Mouse (Mus musculus) intestine, postnatal 0 days (tissue): ENCODE data around the gene Dlec1. TPM values are rescaled to one million over a fixed set of nuclear protein-coding genes. Genes with fewer than 3 reads are reported as not detected.

ENCODE experiments used
- ATAC-seq: fragments of 200-750 bp; cut with Nextera tagmentation; 2 replicates; pipeline ENCODE4 v1.8.0; 2017; ENCODE audit warnings: mild to moderate bottlenecking, moderate TSS enrichment, moderate library complexity
- H3K27ac ChIP-seq: fragments of 300-500 bp; sonication (generic); 2 replicates; pipeline ENCODE4 v1.5.1; 2014; ENCODE audit warnings: mild to moderate bottlenecking, low read depth, low read length, moderate library complexity
- H3K27me3 ChIP-seq: fragments of 300-500 bp; sonication (generic); replicated peaks from 2 replicates; pipeline ENCODE4 v1.6.1; 2014; ENCODE audit warnings: low read length, mixed read lengths; ENCODE audit not compliant: control insufficient read depth, insufficient read depth
- H3K36me3 ChIP-seq: fragments of 300-500 bp; sonication (generic); 2 replicates; pipeline ENCODE4 v1.6.1; 2014; ENCODE audit warnings: mild to moderate bottlenecking, moderate library complexity; ENCODE audit not compliant: control insufficient read depth, insufficient read depth
- H3K4me1 ChIP-seq: fragments of 300-500 bp; sonication (generic); replicated peaks from 2 replicates; pipeline ENCODE4 v1.6.1; 2014; ENCODE audit warnings: antibody characterized with exemption, low read length, mixed read lengths; ENCODE audit not compliant: control insufficient read depth, insufficient read depth
- H3K4me2 ChIP-seq: fragments of 300-500 bp; sonication (generic); replicated peaks from 2 replicates; pipeline ENCODE4 v1.6.1; 2014; ENCODE audit warnings: low read depth, mild to moderate bottlenecking, moderate library complexity
- H3K4me3 ChIP-seq: fragments of 300-500 bp; sonication (generic); 2 replicates; pipeline ENCODE4 v1.5.1; 2014; ENCODE audit warnings: low read depth, low read length
- H3K9ac ChIP-seq: fragments of 300-500 bp; sonication (generic); 2 replicates; pipeline ENCODE4 v1.6.1; 2014; ENCODE audit warnings: mild to moderate bottlenecking, low read depth, low read length
- H3K9me3 ChIP-seq: fragments of 300-500 bp; sonication (generic); 2 replicates; pipeline ENCODE4 v1.6.1; 2016; ENCODE audit warnings: mixed run types; ENCODE audit not compliant: control insufficient read depth
- CTCF ChIP-seq: sonication (generic); IDR thresholded peaks from 2 replicates; pipeline ENCODE4 v1.5.1; 2016; ENCODE audit warnings: low read depth, mild to moderate bottlenecking, control low read depth, antibody characterized with exemption, moderate library complexity
- WGBS: fragments of 180-500 bp; shearing (Covaris S2); extraction: QIAGEN DNeasy Blood & Tissue Kit; methylation state at CpG from one replicate; pipeline ENCODE4 v1.1.7; 2014; 5-methylcytosine and 5-hydroxymethylcytosine counted together
- polyA plus RNA-seq: library from polyadenylated mRNA; unstranded; fragments of >200 nt; fragmentation: Nextera tagmentation; extraction: Ambion mirVana; gene quantifications from 2 replicates; pipeline ENCODE4 v1.2.1, GENCODE M21; 2015

Dlec1 gene
- polyA plus RNA-seq, 1 experiment from 2014 or later = 0.05 TPM

GRCm38 (mm10) chr9:119144696-119145095 lies 42.4 kb downstream of the Dlec1 start:
- WGBS = 80% methylated on average over 8 of the region's 8 CpGs
- Histone ChIP-seq H3K4me1 (no peaks in the 10 kb centered on the region), H3K4me3 (no peak overlapping the region), H3K9me3 (no peaks in the 10 kb centered on the region), H3K27ac (no peak overlapping the region), H3K27me3 (no peaks in the 10 kb centered on the region), H3K9ac (no peak overlapping the region), H3K36me3 (no peaks in the 10 kb centered on the region), H3K4me2 (no peak overlapping the region)
- TF ChIP-seq CTCF = no peak
- ATAC-seq = no peak

- H3K36me3 ChIP-seq = no peaks in the 10 kb centered on the region
- WGBS = 43% methylated on average over 10 of the region's 10 CpGs
- TF ChIP-seq CTCF = no peak
- no peak overlapping the region for H3K9ac ChIP-seq
- H3K27me3 ChIP-seq = no peaks in the 10 kb centered on the region
- no peaks in the 10 kb centered on the region for H3K4me1 ChIP-seq
- H3K9me3 ChIP-seq = no peaks in the 10 kb centered on the region
- H3K27ac ChIP-seq = no peak overlapping the region
- H3K4me3 ChIP-seq = no peak overlapping the region
- no peak for ATAC-seq
- no peak overlapping the region for H3K4me2 ChIP-seq
Measured at GRCm38 (mm10) chr9:119145137-119145536, 42.9 kb downstream of the Dlec1 start.

GRCm38 (mm10) chr9:119145638-119146037 lies 43.4 kb downstream of the Dlec1 start:
- Histone ChIP-seq H3K4me3 (no peak overlapping the region), H3K4me2 (no peak overlapping the region), H3K9ac (no peak overlapping the region), H3K36me3 (no peaks in the 10 kb centered on the region), H3K9me3 (no peaks in the 10 kb centered on the region), H3K4me1 (no peaks in the 10 kb centered on the region), H3K27me3 (no peaks in the 10 kb centered on the region), H3K27ac (no peak overlapping the region)
- TF ChIP-seq CTCF = no peak
- 57% methylated on average over 6 of the region's 6 CpGs for WGBS
- ATAC-seq = no peak

- Histone ChIP-seq H3K36me3 (no peaks in the 10 kb centered on the region), H3K4me3 (no peak overlapping the region), H3K27me3 (no peaks in the 10 kb centered on the region), H3K27ac (no peak overlapping the region), H3K4me2 (no peak overlapping the region), H3K9ac (no peak overlapping the region), H3K4me1 (no peaks in the 10 kb centered on the region), H3K9me3 (no peaks in the 10 kb centered on the region)
- 65% methylated on average over 13 of the region's 13 CpGs for WGBS
- TF ChIP-seq CTCF = no peak
- no peak for ATAC-seq
Measured at GRCm38 (mm10) chr9:119146098-119146770, 44.0 kb downstream of the Dlec1 start.

- Histone ChIP-seq H3K9me3 (no peaks in the 10 kb centered on the region), H3K9ac (no peak overlapping the region), H3K27me3 (no peaks in the 10 kb centered on the region), H3K4me3 (no peak overlapping the region), H3K27ac (no peak overlapping the region), H3K4me1 (no peaks in the 10 kb centered on the region), H3K4me2 (no peak overlapping the region), H3K36me3 (no peaks in the 10 kb centered on the region; the same call in 1 of the 2 replicates)
- no peak for ATAC-seq
- WGBS = 17% methylated on average over 5 of the region's 5 CpGs
- no peak for TF ChIP-seq CTCF
Measured at GRCm38 (mm10) chr9:119149601-119150000, 47.3 kb downstream of the Dlec1 start.

GRCm38 (mm10) chr9:119151751-119152150 lies 49.5 kb downstream of the Dlec1 start:
- no peak overlapping the region for H3K4me2 ChIP-seq
- ATAC-seq = no peak
- no peak for TF ChIP-seq CTCF
- H3K27ac ChIP-seq = no peak overlapping the region
- no peak overlapping the region for H3K9ac ChIP-seq
- H3K4me3 ChIP-seq = no peak overlapping the region
- H3K4me1 ChIP-seq = no peaks in the 10 kb centered on the region
- 67% methylated on average over 2 of the region's 2 CpGs for WGBS
- no peaks in the 10 kb centered on the region for H3K27me3 ChIP-seq
- no peaks in the 10 kb centered on the region; the same call in 1 of the 2 replicates for H3K36me3 ChIP-seq
- no peaks in the 10 kb centered on the region for H3K9me3 ChIP-seq
